Mouse (Mus musculus) adrenal gland, postnatal 36 days (tissue): ENCODE data around the gene Gm8011. TPM values are rescaled to one million over a fixed set of nuclear protein-coding genes. Genes with fewer than 3 reads are reported as not detected.
"Not testable (repeated sequence)": the region's sequence is repeated elsewhere in the genome, so short reads cannot be mapped to it uniquely, and the experiment has no call there.

Experiments
- DNase-seq, 2 experiments: peaks; one replicate each; pipeline ENCODE4 v3.0.0; 2021; ENCODE audit warnings: mixed read lengths in 1 of 2
- long read RNA-seq, 2 experiments: library from polyadenylated mRNA; stranded (forward); transcript quantifications; one replicate each; pipeline ENCODE4 v2.0.0; 2021; ENCODE audit warnings: borderline sequencing depth in 2 of 2
- total RNA-seq, 2 experiments: library from RNA; stranded (reverse); gene quantifications; 2 replicates each; pipeline ENCODE4 v1.2.3; 2021

The Gm8011 gene
- total RNA-seq = not detected
- long read RNA-seq, experiment 1 = 0 reads
- long read RNA-seq, experiment 2 = 0 reads

DNA sequence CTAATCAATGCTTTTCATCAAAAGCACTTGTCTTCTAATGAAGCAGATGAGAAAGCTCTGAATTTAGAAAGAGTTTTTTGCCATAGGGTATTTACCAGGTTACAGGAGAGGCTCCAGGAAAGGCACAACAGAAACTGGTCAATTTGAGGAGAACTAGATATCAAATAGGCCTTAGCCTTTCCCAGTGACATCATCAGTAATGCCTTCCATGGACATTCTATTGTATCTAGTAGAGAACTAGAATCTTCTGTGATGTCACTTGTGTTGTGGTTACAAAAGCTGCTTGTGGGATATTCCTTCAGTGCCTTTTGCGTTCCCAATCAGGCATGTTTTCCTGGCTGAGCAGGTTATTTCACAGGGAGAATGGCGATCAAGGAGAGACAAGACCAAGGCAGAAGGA lies at the start of gene Gm8011:
TSS of gene Gm8011 (plus strand) at position 301 of the 400 bp plus-strand sequence.
- DNase-seq = not testable (repeated sequence)

DNA sequence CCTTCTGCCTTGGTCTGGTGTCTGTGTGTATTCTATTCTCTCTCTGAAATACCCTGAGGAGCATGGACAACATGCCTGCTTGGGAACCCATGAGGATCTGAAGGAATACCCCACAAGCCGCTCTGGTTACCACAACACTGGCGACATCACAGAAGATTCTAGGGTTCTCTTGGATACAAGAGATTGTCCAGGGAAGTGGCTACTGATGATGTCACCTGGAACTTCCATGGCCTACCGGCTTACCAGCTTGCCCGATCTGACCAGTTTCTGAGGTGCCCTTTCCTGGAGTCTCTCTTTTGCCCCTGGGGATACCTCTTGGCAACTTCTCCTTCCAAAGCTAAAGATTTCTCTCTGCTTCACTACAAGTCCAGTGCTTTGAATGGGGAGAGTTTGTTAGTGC lies 24.1 kb upstream of the Gm8011 start, which contains the start of gene Gm8005:
TSS of gene Gm8005 (minus strand) at position 101 of the 400 bp plus-strand sequence.
- not testable (repeated sequence) for DNase-seq

DNA sequence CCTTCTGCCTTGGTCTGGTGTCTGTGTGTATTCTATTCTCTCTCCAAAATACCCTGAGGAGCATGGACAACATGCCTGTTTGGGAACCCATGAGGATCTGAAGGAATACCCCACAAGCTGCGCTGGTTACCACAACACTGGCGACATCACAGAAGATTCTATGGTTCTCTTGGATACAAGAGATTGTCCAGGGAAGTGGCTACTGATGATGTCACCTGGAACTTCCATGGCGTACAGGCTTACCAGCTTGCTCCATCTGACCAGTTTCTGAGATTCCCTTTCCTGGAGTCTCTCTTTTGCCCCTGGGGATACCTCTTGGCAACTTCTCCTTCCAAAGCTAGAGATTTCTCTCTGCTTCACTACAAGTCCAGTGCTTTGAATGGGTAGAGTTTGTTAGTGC lies 38.6 kb downstream of the Gm8011 start, which contains the start of gene Gm8020:
TSS of gene Gm8020 (minus strand) at position 101 of the 400 bp plus-strand sequence.
- not testable (repeated sequence) for DNase-seq

Other genes starting within 250 kb of the Gm8011 start
- not detected for gene Gm17026, start 203.8 kb upstream of the Gm8011 start, total RNA-seq
- not detected for gene Gm9611, start 166.5 kb upstream of the Gm8011 start, total RNA-seq
- gene Gm7995, start 153.7 kb upstream of the Gm8011 start, total RNA-seq = not detected
- not detected for gene Gm8005, start 24.2 kb upstream of the Gm8011 start, total RNA-seq
- gene Gm8020, start 38.5 kb downstream of the Gm8011 start, total RNA-seq = not detected
- not detected for gene Gm8024, start 60.4 kb downstream of the Gm8011 start, total RNA-seq
- not detected for gene Gm17124, start 136.0 kb downstream of the Gm8011 start, total RNA-seq
- not detected for gene Gm3633, start 178.0 kb downstream of the Gm8011 start, total RNA-seq
- gene Gm10378, start 192.1 kb downstream of the Gm8011 start, total RNA-seq = not detected